Mouse (Mus musculus): Measurements from ENCODE around the gene Sox10.

DNA sequence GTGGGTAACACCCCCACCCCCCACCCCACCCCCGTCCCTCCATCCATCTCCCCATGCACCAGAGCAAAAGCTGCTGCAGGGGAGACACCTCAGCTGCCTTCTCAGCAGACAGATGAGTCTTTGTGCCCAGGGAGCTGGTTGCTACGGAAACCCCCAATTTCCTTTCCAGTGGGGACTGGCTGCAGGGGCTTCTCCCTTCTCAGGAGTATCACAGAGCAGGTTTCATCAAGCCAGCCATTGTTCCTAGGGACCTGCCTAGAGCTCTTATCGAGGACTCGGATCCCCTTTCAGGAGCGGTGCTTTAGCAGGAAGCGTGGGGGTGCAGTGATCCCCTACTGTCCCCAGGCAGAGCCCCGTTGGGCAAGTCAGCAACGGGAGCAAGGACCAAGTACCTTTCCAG is 13.2 kb downstream of the Sox10 start:
- TF ChIP-seq CTCF (IDR thresholded peaks at IDR 0.05; ENCODE audit: low read depth, low read length), result no peak
- no peak for TF ChIP-seq POLR2AphosphoS5 (IDR thresholded peaks at IDR 0.05; ENCODE audit: insufficient replicate concordance, low read depth, low read length)
